Mouse (Mus musculus) adrenal gland, postnatal 14 days (tissue): ENCODE measurements around the gene Car8. TPM values are rescaled to one million over a fixed set of nuclear protein-coding genes. Genes with fewer than 3 reads are reported as not detected.
"Not testable (repeated sequence)": the region's sequence is repeated elsewhere in the genome, so short reads cannot be mapped to it uniquely, and the experiment has no call there.

Source experiments
- DNase-seq: peaks from one replicate; pipeline ENCODE4 v3.0.0; 2021; ENCODE audit warnings: mixed read lengths
- microRNA-seq, 2 experiments: library from miRNA; unstranded; fragments of <30 nt; microRNA quantifications; one replicate each; pipeline ENCODE4 v1.2.0; 2021
- total RNA-seq: library from RNA; stranded (reverse); gene quantifications from 2 replicates; pipeline ENCODE4 v1.2.3, GENCODE M21; 2021

Gene Car8
- total RNA-seq, 1 experiment from 2014 or later, result 9.7 TPM

GRCm38 (mm10) chr4:8203367-8203766, 35.5 kb downstream of the Car8 start:
- no peak for DNase-seq

DNA sequence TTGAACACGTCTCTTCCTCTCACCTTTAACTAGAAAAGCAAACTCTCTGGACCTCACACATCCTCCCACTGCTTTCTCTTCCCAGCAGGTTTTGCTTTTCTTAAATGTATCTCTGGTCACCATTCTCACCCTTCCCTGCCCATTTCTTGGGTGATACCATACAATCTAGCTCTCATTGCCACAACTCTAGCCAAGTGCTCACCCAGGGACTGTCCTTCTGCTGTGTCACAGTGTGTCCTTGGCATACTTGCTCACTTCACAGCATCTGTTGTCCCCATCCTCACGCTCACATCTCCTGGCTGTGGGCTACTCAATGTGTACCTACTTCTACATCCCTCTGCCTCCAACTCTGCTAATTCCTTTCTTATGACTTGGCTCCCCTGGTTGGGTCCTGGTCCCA, 37.2 kb downstream of the Car8 start:
- DNase-seq, result peak; percentile 21

GRCm38 (mm10) chr4:8200081-8200480, 38.8 kb downstream of the Car8 start:
- peak; percentile 54 for DNase-seq

DNA sequence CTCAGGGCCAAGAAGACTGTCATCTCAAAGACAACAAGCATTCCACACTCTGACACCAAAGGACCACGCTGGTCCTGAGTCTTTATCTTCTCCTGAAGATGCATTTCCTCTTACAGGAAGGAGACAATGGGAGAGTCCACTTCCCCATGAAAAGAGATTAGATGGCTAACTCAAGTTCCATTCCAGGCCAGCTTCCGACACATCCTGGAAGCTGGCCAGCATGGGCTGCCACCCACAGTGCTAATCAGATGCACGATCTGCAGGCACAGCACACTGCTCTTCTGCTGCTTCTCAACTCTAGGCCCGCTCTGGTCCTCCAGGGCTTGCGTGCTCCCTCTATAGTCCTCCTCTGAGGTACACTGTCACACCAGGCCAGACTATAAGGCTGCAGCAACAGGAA, 40.8 kb downstream of the Car8 start:
- peak; percentile 39 for DNase-seq

DNA sequence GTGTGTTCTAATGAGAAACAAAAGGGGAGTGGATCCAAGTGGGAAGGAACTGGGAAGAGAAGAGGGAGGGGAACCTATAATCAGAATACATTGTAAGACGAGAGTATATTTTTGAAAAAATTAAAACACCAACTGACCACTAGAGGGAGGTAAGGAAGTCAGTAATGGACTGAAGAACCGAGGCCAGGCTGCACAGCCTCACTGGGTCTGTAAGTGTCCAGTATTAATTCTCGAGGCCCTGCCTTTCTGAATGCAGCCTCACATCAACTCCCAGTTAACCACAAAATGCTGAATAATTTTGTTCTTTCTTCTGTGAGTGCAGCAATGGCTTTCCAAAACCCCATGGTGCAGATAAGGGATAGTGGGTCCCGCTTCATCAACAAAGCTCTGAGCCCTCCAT, 48.4 kb downstream of the Car8 start:
- peak; percentile 23 for DNase-seq

DNA sequence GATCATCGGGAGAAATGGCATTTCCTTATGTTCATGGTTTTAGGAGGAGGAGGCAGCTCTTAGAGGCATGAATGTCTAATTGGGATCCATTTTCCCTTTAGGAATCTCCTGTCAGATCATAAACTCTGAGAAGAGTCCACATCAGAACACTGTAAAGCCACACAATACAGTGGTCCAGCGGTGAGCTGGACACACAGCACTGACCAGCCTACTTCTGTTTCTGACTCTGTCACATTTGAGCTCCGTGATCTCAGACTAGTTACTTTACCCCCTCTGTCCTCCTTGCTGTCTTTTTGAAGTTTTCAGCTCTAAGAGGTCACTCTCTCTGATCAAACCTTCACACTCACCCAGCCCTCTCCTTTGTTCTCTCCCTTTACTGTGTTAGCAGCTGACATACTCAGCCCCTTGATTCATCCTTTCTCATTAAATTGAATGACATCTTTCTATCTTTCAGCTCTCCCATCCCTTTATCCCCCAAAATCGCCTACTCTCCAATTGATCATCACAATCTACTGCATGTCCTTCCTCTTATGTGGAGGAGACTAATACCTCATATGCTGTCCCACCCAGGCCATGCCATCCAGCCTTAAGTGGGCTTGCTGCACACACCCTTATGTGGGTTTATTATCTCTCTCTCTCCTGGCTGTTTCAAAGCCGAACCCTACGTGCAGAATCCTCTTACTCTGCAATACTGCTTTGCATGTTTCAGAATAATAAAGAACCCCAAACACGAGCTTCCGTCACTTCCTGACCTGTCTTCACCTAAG, 51.7 kb downstream of the Car8 start:
- no peak for DNase-seq

DNA sequence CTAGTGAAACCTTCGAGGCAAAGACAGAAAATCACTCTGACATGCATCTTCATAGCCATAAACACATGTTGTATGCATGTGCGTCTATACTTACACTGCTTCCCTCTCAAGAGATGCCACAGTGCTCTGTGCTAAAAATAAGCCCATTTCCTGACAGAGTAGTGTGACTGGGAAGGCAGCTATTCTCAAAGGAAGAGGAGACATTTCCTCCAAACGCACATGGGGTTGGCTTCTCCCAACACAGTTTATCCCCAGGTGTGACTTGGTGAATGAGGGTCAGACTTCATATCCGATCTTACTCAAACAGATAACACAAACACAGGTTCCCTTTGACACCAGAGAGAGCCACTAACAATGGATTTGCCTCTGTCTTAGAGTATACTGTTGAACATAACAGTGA, 58.3 kb downstream of the Car8 start:
- no peak for DNase-seq

DNA sequence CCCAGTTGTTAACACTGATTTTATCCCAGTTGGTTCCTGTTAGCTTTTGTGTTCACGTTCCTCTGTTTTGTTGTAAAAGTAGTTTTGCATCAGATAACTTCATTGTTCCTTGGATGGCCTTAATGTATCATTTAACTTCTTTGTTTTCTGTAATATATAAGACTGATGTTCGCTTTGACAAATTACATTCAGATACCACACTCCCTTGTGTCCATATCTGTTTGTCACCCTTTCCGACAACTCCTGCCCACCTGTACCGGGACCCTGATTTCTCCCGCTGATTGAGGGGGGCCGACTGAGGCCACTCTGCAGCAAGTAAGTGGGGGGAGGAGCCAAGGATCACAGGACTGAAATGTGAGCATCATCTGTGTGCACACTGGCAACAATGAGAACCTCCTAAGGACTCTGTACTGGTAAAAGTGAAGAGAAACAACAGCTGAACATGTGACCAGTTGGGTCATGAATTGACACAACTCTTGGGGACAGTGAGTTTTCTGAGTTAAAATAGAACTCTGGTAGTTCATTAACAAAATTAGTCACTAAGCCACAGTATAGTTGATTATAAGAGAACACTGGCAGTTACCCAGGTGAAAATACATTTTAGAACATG, 84.1 kb downstream of the Car8 start:
- DNase-seq, result no peak

- not testable (repeated sequence) for DNase-seq
Measured at GRCm38 (mm10) chr4:8153926-8154325, 84.9 kb downstream of the Car8 start.

GRCm38 (mm10) chr4:8137403-8137802, 101.4 kb downstream of the Car8 start:
- DNase-seq, result no peak

- no peak for DNase-seq
Measured at GRCm38 (mm10) chr4:8132024-8132423, 106.8 kb downstream of the Car8 start.

DNA sequence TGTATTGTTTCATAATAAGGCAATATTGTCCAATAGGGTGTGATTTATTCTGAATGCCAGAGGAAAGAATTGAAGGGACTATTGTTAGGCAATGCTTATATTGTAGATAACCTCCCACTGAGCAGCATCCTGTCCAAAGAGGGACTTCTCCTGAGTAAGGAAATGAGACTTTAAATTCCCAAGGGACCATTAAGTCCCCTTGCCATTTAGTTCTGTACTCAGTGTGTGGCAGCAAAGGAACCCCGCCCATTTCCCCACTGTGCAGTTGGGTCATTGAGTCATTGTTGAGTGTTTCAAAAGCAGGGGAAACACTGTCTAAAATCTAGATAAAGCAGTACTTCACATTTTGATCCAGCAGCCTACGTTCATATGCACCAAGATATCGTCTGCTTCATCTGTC, 125.3 kb downstream of the Car8 start:
- DNase-seq, result peak; percentile 16

GRCm38 (mm10) chr4:8111891-8112290, 127.0 kb downstream of the Car8 start:
- DNase-seq, result no peak

- no peak for DNase-seq
Measured at GRCm38 (mm10) chr4:8109906-8110567, 128.8 kb downstream of the Car8 start.

- DNase-seq, result no peak
Measured at GRCm38 (mm10) chr4:8101466-8101865, 137.4 kb downstream of the Car8 start.

GRCm38 (mm10) chr4:8098084-8098483, 140.8 kb downstream of the Car8 start:
- DNase-seq, result no peak

GRCm38 (mm10) chr4:8097683-8098082, 141.2 kb downstream of the Car8 start:
- DNase-seq, result no peak

- not testable (repeated sequence) for DNase-seq
Measured at GRCm38 (mm10) chr4:8093566-8093965, 145.3 kb downstream of the Car8 start.

Small RNA genes lying within 50 kb of the gene (microRNA-seq; reads per million reads assigned to microRNA genes)
- 0 reads per million in 2 experiments for gene Gm25355
